Mouse (Mus musculus) stomach, postnatal 0 days (tissue): ENCODE data around the gene Cyp20a1. TPM values are rescaled to one million over a fixed set of nuclear protein-coding genes. Genes with fewer than 3 reads are reported as not detected.

Source experiments
- ATAC-seq: fragments of 200-750 bp; cut with Nextera tagmentation; 2 replicates; pipeline ENCODE4 v1.8.0; 2017; ENCODE audit not compliant: low FRiP score, low TSS enrichment
- DNase-seq: peaks from one replicate; pipeline ENCODE4 v3.0.0-alpha.2; 2016; ENCODE audit warnings: low spot score
- H3K27ac ChIP-seq: fragments of 300-500 bp; sonication (generic); replicated peaks from 2 replicates; pipeline ENCODE4 v1.5.1; 2014; ENCODE audit warnings: mild to moderate bottlenecking, control low read depth
- H3K27me3 ChIP-seq: fragments of 300-500 bp; sonication (generic); 2 replicates; pipeline ENCODE4 v1.6.1; 2014; ENCODE audit warnings: low read length; ENCODE audit not compliant: control insufficient read depth, insufficient read depth
- H3K36me3 ChIP-seq: fragments of 300-500 bp; sonication (generic); 2 replicates; pipeline ENCODE4 v1.6.1; 2014; ENCODE audit warnings: low read length, mixed read lengths; ENCODE audit not compliant: control insufficient read depth, insufficient read depth
- H3K4me1 ChIP-seq: fragments of 300-500 bp; sonication (generic); replicated peaks from 2 replicates; pipeline ENCODE4 v1.6.1; 2014; ENCODE audit warnings: antibody characterized with exemption; ENCODE audit not compliant: control insufficient read depth, insufficient read depth
- H3K4me2 ChIP-seq: fragments of 300-500 bp; sonication (generic); replicated peaks from 2 replicates; pipeline ENCODE4 v1.6.1; 2014; ENCODE audit warnings: low read depth, mild to moderate bottlenecking, control low read depth, moderate library complexity
- H3K4me3 ChIP-seq: fragments of 300-500 bp; sonication (generic); 2 replicates; pipeline ENCODE4 v1.5.1; 2014; ENCODE audit warnings: low read depth, low read length, control low read depth
- H3K9ac ChIP-seq: fragments of 300-500 bp; sonication (generic); 2 replicates; pipeline ENCODE4 v1.6.1; 2014; ENCODE audit warnings: mild to moderate bottlenecking, low read length, control low read depth, mixed read lengths
- H3K9me3 ChIP-seq: fragments of 300-500 bp; sonication (generic); 2 replicates; pipeline ENCODE4 v1.6.1; 2016; ENCODE audit warnings: low read length; ENCODE audit not compliant: control insufficient read depth
- CTCF ChIP-seq: IDR thresholded peaks from 2 replicates; pipeline ENCODE4 v1.5.1; 2016; ENCODE audit warnings: antibody characterized with exemption, low read depth, mild to moderate bottlenecking, moderate library complexity
- EP300 ChIP-seq: optimal IDR thresholded peaks from 2 replicates; pipeline ENCODE3; 2016; ENCODE audit warnings: antibody characterized with exemption
- WGBS: fragments of 180-500 bp; shearing (Covaris S2); extraction: QIAGEN DNeasy Blood & Tissue Kit; methylation state at CpG from one replicate; pipeline ENCODE4 v1.1.7; 2014; 5-methylcytosine and 5-hydroxymethylcytosine counted together
- polyA plus RNA-seq: library from polyadenylated mRNA; unstranded; fragments of >200 nt; fragmentation: Nextera tagmentation; extraction: Ambion mirVana; gene quantifications from 2 replicates; pipeline ENCODE4 v1.2.1, GENCODE M21; 2015

Cyp20a1 gene
- polyA plus RNA-seq, 1 experiment from 2014 or later, result 11.5 TPM

GRCm38 (mm10) chr1:60352786-60353185, 9.7 kb downstream of the Cyp20a1 start:
- 89% methylated on average over 5 of the region's 5 CpGs for WGBS
- Histone ChIP-seq H3K4me1 (no peaks in the 10 kb centered on the region), H3K27me3 (no peaks in the 10 kb centered on the region), H3K36me3 (peaks cover 10% of the 10 kb centered on the region; the same call in 1 of the 2 replicates), H3K9me3 (no peaks in the 10 kb centered on the region), H3K4me3 (no peak overlapping the region), H3K4me2 (no peak overlapping the region), H3K9ac (no peak overlapping the region), H3K27ac (no peak overlapping the region)
- ATAC-seq (no peak), DNase-seq (no peak)
- TF ChIP-seq EP300 (no peak), CTCF (no peak)

GRCm38 (mm10) chr1:60361626-60362025, 18.5 kb downstream of the Cyp20a1 start:
- H3K36me3 ChIP-seq, result peaks cover 9% of the 10 kb centered on the region
- no peak overlapping the region for H3K9ac ChIP-seq
- WGBS, result 97% methylated on average over 1 of the region's 1 CpGs
- H3K9me3 ChIP-seq, result no peaks in the 10 kb centered on the region
- TF ChIP-seq EP300 (no peak), CTCF (no peak)
- H3K4me1 ChIP-seq, result no peaks in the 10 kb centered on the region
- no peak overlapping the region for H3K4me3 ChIP-seq
- no peaks in the 10 kb centered on the region for H3K27me3 ChIP-seq
- ATAC-seq, result no peak
- H3K4me2 ChIP-seq, result no peak overlapping the region
- DNase-seq, result no peak
- H3K27ac ChIP-seq, result no peak overlapping the region

GRCm38 (mm10) chr1:60376556-60376955, 33.4 kb downstream of the Cyp20a1 start:
- Histone ChIP-seq H3K36me3 (peaks cover 8% of the 10 kb centered on the region; the same call in 1 of the 2 replicates), H3K4me1 (no peaks in the 10 kb centered on the region), H3K27ac (no peak overlapping the region), H3K9ac (no peak overlapping the region), H3K4me2 (no peak overlapping the region), H3K27me3 (no peaks in the 10 kb centered on the region), H3K4me3 (no peak overlapping the region), H3K9me3 (no peaks in the 10 kb centered on the region)
- no peak for TF ChIP-seq EP300
- no peak for TF ChIP-seq CTCF
- no peak for DNase-seq
- WGBS, result 97% methylated on average over 1 of the region's 1 CpGs
- ATAC-seq, result no peak

- peaks cover under 1% of the 10 kb centered on the region; the same call in 1 of the 2 replicates for H3K36me3 ChIP-seq
- H3K4me1 ChIP-seq, result no peaks in the 10 kb centered on the region
- no peak overlapping the region for H3K27ac ChIP-seq
- TF ChIP-seq EP300 (no peak), CTCF (no peak)
- no peak overlapping the region for H3K4me3 ChIP-seq
- ATAC-seq (no peak), DNase-seq (no peak)
- no peaks in the 10 kb centered on the region for H3K27me3 ChIP-seq
- no peak overlapping the region for H3K9ac ChIP-seq
- H3K9me3 ChIP-seq, result no peaks in the 10 kb centered on the region
- WGBS, result 99% methylated on average over 3 of the region's 3 CpGs
- no peak overlapping the region for H3K4me2 ChIP-seq
These were observed 38.8 kb downstream of the Cyp20a1 start for GRCm38 (mm10) chr1:60381910-60382309.

GRCm38 (mm10) chr1:60404848-60405247, 61.7 kb downstream of the Cyp20a1 start:
- Histone ChIP-seq H3K4me1 (no peaks in the 10 kb centered on the region), H3K9ac (no peak overlapping the region), H3K9me3 (no peaks in the 10 kb centered on the region), H3K27me3 (no peaks in the 10 kb centered on the region), H3K27ac (no peak overlapping the region), H3K4me2 (no peak overlapping the region), H3K4me3 (no peak overlapping the region), H3K36me3 (no peaks in the 10 kb centered on the region)
- no peak for ATAC-seq
- 97% methylated on average over 1 of the region's 1 CpGs for WGBS
- peak; percentile 56 for TF ChIP-seq CTCF
- no peak for TF ChIP-seq EP300
- no peak for DNase-seq

- Histone ChIP-seq H3K4me2 (peak overlapping the region; percentile 81), H3K36me3 (no peaks in the 10 kb centered on the region), H3K27me3 (no peaks in the 10 kb centered on the region), H3K9ac (peak overlapping the region; percentile 82), H3K9me3 (no peaks in the 10 kb centered on the region), H3K4me1 (no peaks in the 10 kb centered on the region), H3K4me3 (peak overlapping the region; percentile 86), H3K27ac (peak overlapping the region; percentile 87; the same call in 1 of the 2 replicates)
- DNase-seq (no peak), ATAC-seq (peak; percentile 38)
- 16% methylated on average over 13 of the region's 13 CpGs for WGBS
- TF ChIP-seq EP300 (no peak), CTCF (no peak)
These were observed 65.5 kb downstream of the Cyp20a1 start for GRCm38 (mm10) chr1:60408501-60409167.
